ENCODE assay signal across 8 mouse cellular contexts in genomic region chr19:22884357-22884756, GRCm38 (mm10).
DNase-seq lines count a peak whose midpoint lies in the region; ATAC-seq lines count a peak whose summit lies in the region.

No protein-coding gene starts in this region.

- no peaks in the 10 kb centered on the region for H3K36me3 ChIP-seq in hindbrain, embryonic 13.5 days
- H3K36me3 ChIP-seq in limb, embryonic 15.5 days, result no peaks in the 10 kb centered on the region

- no peaks in the 10 kb centered on the region for H3K4me1 ChIP-seq in hindbrain, embryonic 13.5 days (replicated peaks)
- peaks cover 9% of the 10 kb centered on the region for H3K4me1 ChIP-seq in limb, embryonic 15.5 days

- peak; percentile 37 for DNase-seq in embryo, embryonic 11 days
- DNase-seq in embryo, embryonic 10.5 days (ENCODE audit: low spot score), result no peak
- DNase-seq in ovary, postnatal 36 days (ENCODE audit: low spot score), result peak; percentile 10
- no peak for DNase-seq in ovary, postnatal 10 days (ENCODE audit: low spot score)
- DNase-seq in adipocyte (ENCODE audit: low spot score), result no peak
- no peak for DNase-seq in spleen, postnatal 14 days (ENCODE audit: low spot score in 2 of 2)

- H3K9ac ChIP-seq in hindbrain, embryonic 13.5 days, result no peak overlapping the region
- H3K9ac ChIP-seq in limb, embryonic 15.5 days, result no peak overlapping the region

- H3K27me3 ChIP-seq in hindbrain, embryonic 13.5 days, result peaks cover 9% of the 10 kb centered on the region; the same call in 1 of the 2 replicates
- no peaks in the 10 kb centered on the region; the same call in 1 of the 2 replicates for H3K27me3 ChIP-seq in limb, embryonic 15.5 days

- H3K4me3 ChIP-seq in hindbrain, embryonic 13.5 days, result no peak overlapping the region
- H3K4me3 ChIP-seq in limb, embryonic 15.5 days, result no peak overlapping the region

- no peaks in the 10 kb centered on the region for H3K9me3 ChIP-seq in hindbrain, embryonic 13.5 days
- no peaks in the 10 kb centered on the region for H3K9me3 ChIP-seq in limb, embryonic 15.5 days

- no peak overlapping the region for H3K27ac ChIP-seq in hindbrain, embryonic 13.5 days
- no peak overlapping the region for H3K27ac ChIP-seq in limb, embryonic 15.5 days

- 52% methylated on average over 11 of the region's 11 CpGs for WGBS in hindbrain, embryonic 13.5 days
- WGBS in limb, embryonic 15.5 days, result 42% methylated on average over 11 of the region's 11 CpGs

- peak overlapping the region; percentile 46 for H3K4me2 ChIP-seq in hindbrain, embryonic 13.5 days
- H3K4me2 ChIP-seq in limb, embryonic 15.5 days, result peak overlapping the region; percentile 45; the same call in 1 of the 2 replicates

- ATAC-seq in hindbrain, embryonic 13.5 days (ENCODE audit: low FRiP score), result peak; percentile 89
- ATAC-seq in limb, embryonic 15.5 days (ENCODE audit: insufficient number of reproducible peaks, low FRiP score, low TSS enrichment, low read depth), result no peak

Comparison
In these comparisons a context has a peak if more than half of its experiments do, and no peak if none do; other contexts are left out.
1. DNase-seq: peak in embryo, embryonic 11 days (single experiment) and ovary, postnatal 36 days (single experiment); none in embryo, embryonic 10.5 days (single experiment), ovary, postnatal 10 days (single experiment), adipocyte (single experiment) and spleen, postnatal 14 days (0 of 2).